Mouse (Mus musculus) liver, postnatal 0 days (tissue): Measurements from ENCODE around the gene Pcnx2. TPM values are rescaled to one million over a fixed set of nuclear protein-coding genes. Genes with fewer than 3 reads are reported as not detected.
A peak's percentile ranks its signal among the peaks of the same experiment; 100 is the strongest.

Experiments used
- ATAC-seq: fragments of 200-750 bp; cut with Nextera tagmentation; 2 replicates; pipeline ENCODE4 v1.8.0; 2017; ENCODE audit warnings: mild to moderate bottlenecking, moderate library complexity
- DNase-seq: peaks from one replicate; pipeline ENCODE4 v3.0.0-alpha.2; 2016
- H3K27ac ChIP-seq: fragments of 300-500 bp; sonication (generic); 2 replicates; pipeline ENCODE4 v1.5.1; 2014; ENCODE audit warnings: antibody characterized with exemption, moderate library complexity, mild to moderate bottlenecking, low read depth
- H3K27me3 ChIP-seq: fragments of 300-500 bp; sonication (generic); 2 replicates; pipeline ENCODE4 v1.6.1; 2014; ENCODE audit warnings: low read length, control low read depth, mixed read lengths; ENCODE audit not compliant: insufficient read depth
- H3K36me3 ChIP-seq: fragments of 300-500 bp; sonication (generic); replicated peaks from 2 replicates; pipeline ENCODE4 v1.6.1; 2014; ENCODE audit warnings: mild to moderate bottlenecking, control low read depth, low read length, moderate library complexity, mixed read lengths; ENCODE audit not compliant: insufficient read depth
- H3K4me1 ChIP-seq: fragments of 300-500 bp; sonication (generic); 2 replicates; pipeline ENCODE4 v1.6.1; 2014; ENCODE audit warnings: antibody characterized with exemption, mild to moderate bottlenecking, control low read depth; ENCODE audit not compliant: insufficient read depth
- H3K4me2 ChIP-seq: fragments of 300-500 bp; sonication (generic); 2 replicates; pipeline ENCODE4 v1.6.1; 2014; ENCODE audit warnings: low read depth, mild to moderate bottlenecking, low read length, moderate library complexity, mixed read lengths
- H3K4me3 ChIP-seq: fragments of 300-500 bp; sonication (generic); 2 replicates; pipeline ENCODE4 v1.5.1; 2014; ENCODE audit warnings: low read depth, low read length
- H3K9ac ChIP-seq: fragments of 300-500 bp; sonication (generic); replicated peaks from 2 replicates; pipeline ENCODE4 v1.6.1; 2014; ENCODE audit warnings: mild to moderate bottlenecking, moderate library complexity
- H3K9me3 ChIP-seq: fragments of 300-500 bp; sonication (generic); 2 replicates; pipeline ENCODE4 v1.6.1; 2016; ENCODE audit warnings: mild to moderate bottlenecking, control low read depth, low read length, mixed read lengths
- CTCF ChIP-seq: sonication (generic); IDR thresholded peaks from 2 replicates; pipeline ENCODE4 v1.5.1; 2016; ENCODE audit warnings: antibody characterized with exemption, low read depth
- EP300 ChIP-seq: IDR thresholded peaks from 2 replicates; pipeline ENCODE4 v1.6.1; 2016; ENCODE audit warnings: antibody characterized with exemption, low read depth, mild to moderate bottlenecking
- WGBS: fragments of 180-500 bp; shearing (Covaris S2); extraction: QIAGEN DNeasy Blood & Tissue Kit; methylation state at CpG from one replicate; pipeline ENCODE4 v1.1.7; 2014; ENCODE audit not compliant: insufficient replicate concordance; 5-methylcytosine and 5-hydroxymethylcytosine counted together
- polyA plus RNA-seq: library from polyadenylated mRNA; unstranded; fragments of >200 nt; fragmentation: Nextera tagmentation; extraction: Ambion mirVana; gene quantifications from 2 replicates; pipeline ENCODE4 v1.2.1, GENCODE M21; 2015

Gene Pcnx2
- polyA plus RNA-seq, 1 experiment from 2014 or later = 0.04 TPM

DNA sequence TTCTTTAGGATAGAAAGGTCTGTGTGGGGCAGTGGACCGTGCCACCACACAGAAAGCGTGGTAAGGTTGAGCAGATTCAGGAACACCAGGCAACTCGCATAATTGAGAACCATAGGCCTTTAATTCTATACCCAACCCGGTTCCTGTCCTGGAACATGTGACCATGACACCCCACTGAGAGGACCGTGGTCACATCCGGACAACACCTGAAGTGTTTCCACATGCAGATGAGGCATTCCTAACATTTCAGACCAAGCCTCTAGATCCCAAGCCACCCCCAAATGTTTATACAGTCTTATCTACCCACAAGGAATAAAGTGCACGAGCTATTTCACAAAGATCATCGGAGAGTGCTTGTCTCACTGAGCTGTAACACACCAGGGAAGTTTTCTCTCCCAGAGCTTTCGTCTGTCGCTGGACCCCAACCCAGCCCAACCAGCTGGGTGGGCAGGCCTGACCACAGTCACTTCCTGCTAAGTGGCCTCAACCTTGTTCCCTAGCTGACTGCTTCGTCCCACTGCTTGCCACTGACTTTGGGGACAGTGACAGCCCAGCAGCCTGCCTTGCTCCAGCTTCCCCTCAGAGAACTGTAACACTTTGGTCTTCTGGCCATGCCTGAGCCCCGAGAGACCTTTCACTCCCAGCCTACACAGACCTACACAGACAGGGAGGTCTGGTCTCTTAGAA is 120.5 kb downstream of the Pcnx2 start:
- Histone ChIP-seq H3K27me3 (no peaks in the 10 kb centered on the region), H3K36me3 (no peaks in the 10 kb centered on the region), H3K9me3 (no peaks in the 10 kb centered on the region), H3K4me1 (no peaks in the 10 kb centered on the region), H3K4me3 (no peak overlapping the region), H3K9ac (no peak overlapping the region), H3K4me2 (no peak overlapping the region), H3K27ac (no peak overlapping the region)
- WGBS = 36% methylated on average over 12 of the region's 12 CpGs
- TF ChIP-seq CTCF (no peak), EP300 (no peak)
- no peak for ATAC-seq
- no peak for DNase-seq

DNA sequence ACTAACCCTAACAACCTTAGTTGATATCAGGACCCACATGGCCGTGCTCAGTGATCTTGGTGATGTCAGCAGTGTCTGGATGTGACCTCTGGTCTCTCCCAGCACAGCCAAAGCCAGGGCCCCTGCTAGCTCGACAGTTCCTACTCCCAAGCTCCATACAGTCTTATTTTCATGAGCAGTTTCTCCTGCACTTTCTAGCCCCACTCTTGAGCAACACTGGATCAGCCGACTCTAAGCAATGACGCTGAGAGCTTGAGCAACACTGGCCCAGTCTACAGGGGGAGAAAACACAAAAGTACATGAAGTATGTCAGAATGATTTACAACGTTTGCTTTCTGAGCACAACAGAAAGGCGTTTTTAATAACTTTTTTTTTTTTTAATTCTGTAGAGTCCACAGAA is 121.3 kb downstream of the Pcnx2 start:
- Histone ChIP-seq H3K9me3 (no peaks in the 10 kb centered on the region), H3K36me3 (no peaks in the 10 kb centered on the region), H3K4me3 (no peak overlapping the region), H3K4me2 (no peak overlapping the region), H3K9ac (no peak overlapping the region), H3K27ac (no peak overlapping the region), H3K4me1 (no peaks in the 10 kb centered on the region), H3K27me3 (no peaks in the 10 kb centered on the region)
- no peak for TF ChIP-seq CTCF
- TF ChIP-seq EP300 = 0 out of 2 replicates have a peak, but pooled peaks have one; percentile 30
- ATAC-seq = peak; percentile 86
- WGBS = 38% methylated on average over 6 of the region's 6 CpGs
- DNase-seq = peak; percentile 52

DNA sequence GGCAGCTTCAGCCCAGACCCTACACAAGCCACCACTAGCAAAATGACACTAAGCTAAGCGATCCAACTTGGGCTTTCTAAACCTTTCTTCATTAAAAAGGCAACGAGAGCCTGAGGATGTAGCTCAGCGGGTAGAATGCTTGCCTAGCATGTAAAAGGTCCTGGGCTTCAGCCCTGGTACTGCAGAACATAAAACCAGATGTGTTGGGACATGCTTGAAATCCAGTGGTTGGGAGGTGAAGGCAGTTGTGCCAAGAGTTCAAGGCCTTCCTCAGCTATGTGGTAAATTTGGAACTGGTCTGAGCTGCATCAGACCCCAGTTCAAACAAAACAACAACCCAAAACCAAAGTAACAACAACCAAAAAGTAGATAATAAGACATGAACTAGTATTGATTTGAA is 121.8 kb downstream of the Pcnx2 start:
- 77% methylated on average over 3 of the region's 3 CpGs for WGBS
- ATAC-seq = no peak

DNA sequence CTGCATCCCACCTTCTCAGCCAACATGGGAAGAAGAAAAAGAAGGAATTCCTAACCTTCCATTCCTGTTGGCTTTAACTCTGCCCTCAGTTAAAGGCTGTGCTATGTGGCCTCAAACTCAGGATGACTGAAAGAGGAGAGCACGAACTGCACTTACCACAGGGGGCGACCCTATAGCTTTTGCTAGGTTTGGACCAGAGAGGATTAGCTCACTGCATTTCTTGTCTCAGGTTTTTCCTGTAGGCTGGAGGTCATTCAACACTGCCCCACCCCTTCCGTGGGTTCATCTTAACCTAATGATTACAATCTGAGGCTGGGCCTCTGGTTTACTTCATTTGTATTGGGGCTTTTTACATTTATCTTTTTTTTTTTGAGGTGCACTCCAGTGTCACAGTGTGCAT is 123.1 kb downstream of the Pcnx2 start:
- no peaks in the 10 kb centered on the region for H3K27me3 ChIP-seq
- no peak overlapping the region for H3K4me3 ChIP-seq
- no peaks in the 10 kb centered on the region for H3K9me3 ChIP-seq
- H3K9ac ChIP-seq = no peak overlapping the region
- WGBS = 53% methylated on average over 3 of the region's 3 CpGs
- no peaks in the 10 kb centered on the region for H3K4me1 ChIP-seq
- ATAC-seq (no peak), DNase-seq (no peak)
- no peaks in the 10 kb centered on the region for H3K36me3 ChIP-seq
- no peak overlapping the region for H3K4me2 ChIP-seq
- no peak overlapping the region for H3K27ac ChIP-seq
- TF ChIP-seq EP300 (no peak), CTCF (no peak)

More for the DNA sequence above, 121.8 kb downstream of the Pcnx2 start:
- Histone ChIP-seq H3K36me3 (no peaks in the 10 kb centered on the region), H3K9ac (no peak overlapping the region), H3K4me3 (no peak overlapping the region), H3K4me1 (no peaks in the 10 kb centered on the region), H3K27ac (no peak overlapping the region), H3K4me2 (no peak overlapping the region), H3K9me3 (no peaks in the 10 kb centered on the region), H3K27me3 (no peaks in the 10 kb centered on the region)
- TF ChIP-seq EP300 (no peak), CTCF (no peak)
- DNase-seq = no peak

DNA sequence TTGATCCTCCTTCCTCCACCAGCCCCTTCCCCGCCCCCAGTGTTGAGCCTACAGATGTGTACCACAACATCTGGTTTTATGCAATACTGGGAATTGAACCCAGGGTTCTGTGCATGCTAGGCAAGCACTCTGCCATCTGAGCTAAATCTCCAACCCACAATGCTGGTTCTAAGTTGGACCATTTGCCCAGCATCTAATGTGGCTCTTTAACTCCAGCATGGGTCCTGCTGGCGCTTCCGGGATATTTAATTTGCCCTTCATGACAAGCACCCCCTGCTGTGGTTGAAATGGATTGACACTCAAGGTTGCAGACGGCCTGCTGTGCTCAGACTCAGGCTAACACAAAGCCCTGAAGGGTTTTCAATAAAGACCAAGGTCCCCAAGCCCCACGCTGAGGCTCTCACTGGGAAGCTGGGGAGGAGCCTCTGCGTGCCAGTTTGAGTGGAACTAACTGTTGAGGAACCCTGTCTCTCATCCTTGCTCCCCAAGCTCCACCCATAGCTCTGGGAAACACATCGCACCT is 124.8 kb downstream of the Pcnx2 start:
- no peak for TF ChIP-seq EP300
- no peak for TF ChIP-seq CTCF
- no peak overlapping the region for H3K27ac ChIP-seq
- DNase-seq = no peak
- H3K4me1 ChIP-seq = no peaks in the 10 kb centered on the region
- no peak overlapping the region for H3K4me3 ChIP-seq
- no peak overlapping the region for H3K4me2 ChIP-seq
- 74% methylated on average over 7 of the region's 7 CpGs for WGBS
- no peak overlapping the region for H3K9ac ChIP-seq
- H3K9me3 ChIP-seq = no peaks in the 10 kb centered on the region
- ATAC-seq = no peak
- H3K36me3 ChIP-seq = no peaks in the 10 kb centered on the region
- no peaks in the 10 kb centered on the region for H3K27me3 ChIP-seq

DNA sequence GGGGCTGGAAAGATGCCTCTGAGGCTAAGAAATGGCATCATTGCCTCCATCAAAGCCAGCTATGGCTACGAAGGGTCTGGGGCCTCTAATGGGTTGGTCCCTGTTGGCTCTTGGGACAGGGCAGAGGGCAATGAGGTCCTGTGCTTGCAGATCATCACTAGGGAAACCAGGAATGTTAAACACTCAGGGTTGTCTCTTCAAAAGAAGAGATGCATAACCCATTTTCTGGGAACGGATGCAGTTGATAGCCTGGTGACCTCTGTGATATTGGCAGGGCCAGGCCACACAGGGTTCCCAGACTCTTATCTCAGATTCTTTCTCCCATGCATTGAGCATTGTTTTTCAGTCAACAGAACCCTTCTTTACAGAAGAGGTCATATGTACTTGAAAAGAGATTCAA is 125.8 kb downstream of the Pcnx2 start:
- H3K9me3 ChIP-seq = no peaks in the 10 kb centered on the region
- ATAC-seq (no peak), DNase-seq (no peak)
- no peak overlapping the region for H3K9ac ChIP-seq
- H3K36me3 ChIP-seq = no peaks in the 10 kb centered on the region
- H3K4me1 ChIP-seq = no peaks in the 10 kb centered on the region
- no peak overlapping the region for H3K27ac ChIP-seq
- H3K27me3 ChIP-seq = no peaks in the 10 kb centered on the region
- no peak for TF ChIP-seq EP300
- no peak overlapping the region for H3K4me2 ChIP-seq
- 64% methylated on average over 2 of the region's 2 CpGs for WGBS
- H3K4me3 ChIP-seq = no peak overlapping the region
